Mouse (Mus musculus) thymus, postnatal 10 days (tissue): Measurements from ENCODE around the gene 4931429L15Rik.

Experiments used
- DNase-seq, 2 experiments: peaks; one replicate each; pipeline ENCODE4 v3.0.0; 2021; ENCODE audit warnings: low spot score in 2 of 2

4931429L15Rik gene

DNA sequence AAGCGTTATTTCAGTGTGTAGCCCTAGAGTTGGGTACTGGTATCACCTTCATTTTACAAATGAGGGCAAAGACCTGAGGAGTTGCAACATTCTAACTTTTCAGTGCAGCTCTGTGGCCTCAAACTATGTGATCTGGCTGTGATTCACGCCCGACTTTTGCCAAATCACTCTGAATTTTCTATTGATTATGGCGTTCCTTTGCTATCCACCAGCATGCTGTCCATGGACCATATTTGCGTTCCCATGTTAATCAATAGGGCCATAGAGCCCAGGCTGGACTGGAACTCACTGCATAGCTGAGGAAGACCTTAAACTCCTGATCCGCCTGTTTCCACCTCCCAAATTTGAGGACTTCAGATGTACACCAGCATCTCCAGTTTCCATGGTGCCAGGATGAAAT is 60.7 kb downstream of the 4931429L15Rik start:
- DNase-seq = no peak

DNA sequence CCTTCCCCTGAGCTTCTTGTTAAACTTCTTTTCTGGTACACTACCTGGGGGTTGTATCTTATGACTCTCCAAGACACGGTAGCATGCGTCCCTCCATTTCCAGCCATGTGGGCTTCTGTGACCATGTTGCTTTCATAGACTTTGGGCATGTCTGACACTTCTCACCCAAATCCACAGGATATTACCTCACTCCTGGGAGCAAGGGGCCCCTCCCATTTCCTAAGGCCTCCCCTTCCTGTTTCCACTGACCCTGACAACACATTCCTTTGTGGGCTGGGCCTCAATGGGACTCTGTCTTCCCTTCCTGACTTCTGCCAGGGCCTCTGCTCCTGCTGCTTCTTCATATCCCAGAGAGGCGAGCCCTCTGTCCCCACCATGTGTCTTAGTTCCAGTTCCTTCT is 62.2 kb downstream of the 4931429L15Rik start:
- DNase-seq = no peak

DNA sequence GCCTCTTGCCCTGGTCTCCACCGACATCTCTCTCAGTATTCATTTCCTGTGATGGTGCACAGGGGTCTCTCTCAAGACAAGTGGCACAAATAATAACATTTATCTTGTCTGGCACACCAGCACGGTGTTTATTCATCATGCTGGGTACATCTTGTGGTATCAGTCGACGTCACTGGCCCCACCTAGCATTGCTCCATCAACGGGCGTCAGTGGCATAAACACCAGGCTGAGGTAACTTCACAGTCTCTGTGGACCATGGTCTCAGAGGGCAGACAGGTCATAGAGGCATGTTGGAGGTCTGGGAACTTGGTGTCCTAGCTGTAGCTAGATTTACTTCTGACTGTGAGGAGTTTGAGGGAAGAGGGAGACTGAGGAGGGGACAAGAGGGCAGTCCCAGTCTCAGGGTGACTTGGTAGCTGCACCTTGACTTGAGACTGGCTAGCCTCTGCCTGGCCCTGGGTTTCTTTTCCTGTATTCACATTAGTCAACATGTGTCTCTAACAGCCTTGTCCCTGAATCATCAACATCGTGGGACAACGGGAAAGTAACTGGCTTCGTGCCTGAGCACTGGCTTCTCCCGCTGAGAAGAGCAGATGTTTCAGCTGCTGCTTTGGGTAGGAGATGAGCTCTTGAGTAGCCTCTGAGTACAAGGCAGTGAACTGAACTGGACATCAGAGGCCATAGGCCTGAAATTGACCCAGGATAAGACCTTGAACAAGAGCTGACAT is 63.0 kb downstream of the 4931429L15Rik start:
- no peak for DNase-seq

DNA sequence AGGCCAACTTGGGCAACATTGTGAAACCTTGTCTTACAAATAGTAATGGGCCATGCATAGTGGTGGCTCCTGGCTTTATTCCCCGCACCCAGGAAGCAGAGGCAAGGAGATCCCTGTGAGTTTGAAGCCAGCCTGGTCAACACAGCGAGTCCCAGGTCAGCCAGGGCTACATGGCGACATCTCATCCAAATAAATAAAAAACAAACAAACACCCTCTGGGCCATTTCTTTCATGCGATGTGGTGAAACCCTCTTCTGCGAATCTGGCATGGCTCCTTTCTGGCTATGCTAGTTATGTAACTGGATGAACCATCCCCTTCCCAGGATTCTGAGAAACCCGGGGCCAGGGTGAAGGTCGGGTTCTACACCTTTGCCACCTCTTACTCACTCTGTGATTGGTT is 63.6 kb downstream of the 4931429L15Rik start:
- DNase-seq = no peak
